Mouse (Mus musculus) heart, adult 2 months (tissue): ENCODE results near the gene Nudt3.

Source experiments
- CTCF ChIP-seq: fragments of 200-600 bp; IDR thresholded peaks from 2 replicates; pipeline ENCODE4 v1.8.1; 2022; ENCODE audit warnings: antibody characterized with exemption, mild to moderate bottlenecking, moderate library complexity
- EP300 ChIP-seq: fragments of 200-500 bp; IDR thresholded peaks from 2 replicates; pipeline ENCODE4 v1.6.1; 2011; ENCODE audit warnings: low read depth, low read length, control low read depth; ENCODE audit not compliant: insufficient read depth
- POLR2A ChIP-seq: fragments of 200-500 bp; IDR thresholded peaks from 2 replicates; pipeline ENCODE4 v1.6.1; 2011; ENCODE audit warnings: mild to moderate bottlenecking, low read depth, low read length, control low read depth; ENCODE audit not compliant: insufficient read depth

DNA sequence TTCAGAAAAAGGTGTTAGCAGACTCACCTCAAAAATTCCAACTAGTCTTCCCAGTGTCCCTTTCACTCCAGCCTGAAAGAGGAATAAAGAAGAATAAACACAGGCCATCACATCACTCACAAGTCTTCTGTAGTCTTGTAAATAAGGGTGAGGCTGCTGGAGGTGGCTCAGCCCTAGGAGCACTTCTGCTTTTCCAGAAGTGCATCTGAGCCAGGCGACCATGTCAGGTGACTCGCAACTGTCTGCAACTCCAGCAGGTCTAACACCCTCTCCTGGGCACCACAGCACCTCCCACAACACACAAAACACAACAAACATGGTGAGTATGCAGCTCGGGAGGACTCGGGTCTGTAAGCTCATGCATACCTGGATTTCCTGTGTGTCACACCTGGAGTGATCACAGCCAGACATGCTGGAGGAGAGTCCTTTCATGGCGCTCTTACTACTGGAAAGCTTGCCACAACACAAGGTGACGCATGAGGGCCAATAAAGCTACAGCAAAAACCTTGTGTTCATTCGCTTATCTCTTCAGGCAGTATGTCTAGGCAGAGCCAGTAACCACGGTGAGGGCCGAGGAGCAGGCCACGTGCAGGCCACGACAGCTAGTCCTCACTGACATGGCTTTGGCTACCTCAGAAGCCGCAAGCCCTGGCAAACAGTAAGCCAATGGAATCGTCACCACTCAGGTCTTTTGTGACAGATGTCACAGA is 40.0 kb downstream of the Nudt3 start:
- TF ChIP-seq CTCF (no peak), POLR2A (no peak), EP300 (no peak; the same call in 1 of the 2 replicates)
